Mouse (Mus musculus) liver, postnatal 0 days (tissue): ENCODE results near the gene Cdc42se1. TPM values are rescaled to one million over a fixed set of nuclear protein-coding genes. Genes with fewer than 3 reads are reported as not detected.

ENCODE experiments used
- ATAC-seq: fragments of 200-750 bp; cut with Nextera tagmentation; 2 replicates; pipeline ENCODE4 v1.8.0; 2017; ENCODE audit warnings: mild to moderate bottlenecking, moderate library complexity
- DNase-seq: peaks from one replicate; pipeline ENCODE4 v3.0.0-alpha.2; 2016
- H3K27ac ChIP-seq: fragments of 300-500 bp; sonication (generic); 2 replicates; pipeline ENCODE4 v1.5.1; 2014; ENCODE audit warnings: antibody characterized with exemption, moderate library complexity, mild to moderate bottlenecking, low read depth
- H3K27me3 ChIP-seq: fragments of 300-500 bp; sonication (generic); 2 replicates; pipeline ENCODE4 v1.6.1; 2014; ENCODE audit warnings: low read length, control low read depth, mixed read lengths; ENCODE audit not compliant: insufficient read depth
- H3K36me3 ChIP-seq: fragments of 300-500 bp; sonication (generic); replicated peaks from 2 replicates; pipeline ENCODE4 v1.6.1; 2014; ENCODE audit warnings: mild to moderate bottlenecking, control low read depth, low read length, moderate library complexity, mixed read lengths; ENCODE audit not compliant: insufficient read depth
- H3K4me1 ChIP-seq: fragments of 300-500 bp; sonication (generic); 2 replicates; pipeline ENCODE4 v1.6.1; 2014; ENCODE audit warnings: antibody characterized with exemption, mild to moderate bottlenecking, control low read depth; ENCODE audit not compliant: insufficient read depth
- H3K4me2 ChIP-seq: fragments of 300-500 bp; sonication (generic); 2 replicates; pipeline ENCODE4 v1.6.1; 2014; ENCODE audit warnings: low read depth, mild to moderate bottlenecking, low read length, moderate library complexity, mixed read lengths
- H3K4me3 ChIP-seq: fragments of 300-500 bp; sonication (generic); 2 replicates; pipeline ENCODE4 v1.5.1; 2014; ENCODE audit warnings: low read depth, low read length
- H3K9ac ChIP-seq: fragments of 300-500 bp; sonication (generic); replicated peaks from 2 replicates; pipeline ENCODE4 v1.6.1; 2014; ENCODE audit warnings: mild to moderate bottlenecking, moderate library complexity
- H3K9me3 ChIP-seq: fragments of 300-500 bp; sonication (generic); 2 replicates; pipeline ENCODE4 v1.6.1; 2016; ENCODE audit warnings: mild to moderate bottlenecking, control low read depth, low read length, mixed read lengths
- CTCF ChIP-seq: sonication (generic); IDR thresholded peaks from 2 replicates; pipeline ENCODE4 v1.5.1; 2016; ENCODE audit warnings: antibody characterized with exemption, low read depth
- EP300 ChIP-seq: IDR thresholded peaks from 2 replicates; pipeline ENCODE4 v1.6.1; 2016; ENCODE audit warnings: antibody characterized with exemption, low read depth, mild to moderate bottlenecking
- WGBS: fragments of 180-500 bp; shearing (Covaris S2); extraction: QIAGEN DNeasy Blood & Tissue Kit; methylation state at CpG from one replicate; pipeline ENCODE4 v1.1.7; 2014; ENCODE audit not compliant: insufficient replicate concordance; 5-methylcytosine and 5-hydroxymethylcytosine counted together
- polyA plus RNA-seq: library from polyadenylated mRNA; unstranded; fragments of >200 nt; fragmentation: Nextera tagmentation; extraction: Ambion mirVana; gene quantifications from 2 replicates; pipeline ENCODE4 v1.2.1, GENCODE M21; 2015

The Cdc42se1 gene
- polyA plus RNA-seq, 1 experiment from 2014 or later, result 31.7 TPM

DNA sequence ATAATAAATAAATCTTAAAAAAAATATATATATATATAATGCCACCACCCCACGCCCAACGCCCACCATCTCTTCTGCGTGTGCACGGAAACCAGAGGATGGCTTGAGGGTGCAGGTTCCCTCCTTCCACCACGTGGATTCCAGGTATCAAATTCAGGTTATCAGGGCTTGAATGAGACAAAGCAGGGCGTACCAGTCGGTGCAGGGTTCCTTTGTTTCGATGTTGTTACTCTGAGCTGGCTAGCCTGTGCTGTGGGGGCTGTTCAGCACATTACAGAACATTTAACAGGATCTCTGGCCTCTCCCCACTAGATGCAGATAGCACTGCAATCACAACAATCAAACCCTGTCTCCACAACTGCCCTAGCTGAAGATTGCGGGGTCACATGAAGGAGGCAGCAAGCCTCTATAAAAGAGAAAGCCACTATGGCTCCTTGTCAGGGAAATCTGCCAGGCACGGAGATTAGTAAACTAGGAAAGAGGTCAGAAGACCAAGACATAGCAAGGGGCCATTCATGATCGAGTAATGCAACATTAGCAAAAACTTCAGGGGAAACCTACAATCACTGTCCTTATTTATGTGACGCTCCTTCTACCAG, 42.3 kb downstream of the Cdc42se1 start:
- TF ChIP-seq CTCF, result no peak
- TF ChIP-seq EP300, result no peak
- H3K27me3 ChIP-seq, result no peaks in the 10 kb centered on the region
- ATAC-seq, result no peak
- H3K4me1 ChIP-seq, result peaks cover 11% of the 10 kb centered on the region
- WGBS, result 85% methylated on average over 12 of the region's 12 CpGs
- peaks cover 3% of the 10 kb centered on the region; the same call in 1 of the 2 replicates for H3K36me3 ChIP-seq
- no peak for DNase-seq
- no peak overlapping the region for H3K4me3 ChIP-seq
- H3K9ac ChIP-seq, result no peak overlapping the region
- no peak overlapping the region for H3K27ac ChIP-seq
- H3K9me3 ChIP-seq, result no peaks in the 10 kb centered on the region
- no peak overlapping the region for H3K4me2 ChIP-seq

DNA sequence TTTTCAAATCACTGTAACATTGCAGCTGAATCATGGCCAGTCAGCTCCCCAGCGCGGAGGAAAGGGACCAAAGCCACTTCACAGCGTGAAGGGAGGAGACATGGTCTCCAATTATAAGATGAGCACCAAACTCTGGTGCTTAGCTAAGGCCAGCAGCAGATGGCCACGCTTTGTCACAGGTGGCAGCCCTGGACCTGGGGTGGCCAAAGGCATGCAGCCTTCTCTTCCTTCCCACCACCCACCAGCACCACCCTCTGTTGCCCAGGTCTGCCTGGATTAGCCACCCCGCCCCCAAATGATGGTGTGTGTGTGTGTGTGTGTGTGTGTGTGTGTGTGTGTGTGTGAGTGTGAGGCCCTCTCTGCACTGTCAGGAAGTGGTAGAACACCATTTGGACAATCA, 44.9 kb downstream of the Cdc42se1 start:
- no peak overlapping the region for H3K27ac ChIP-seq
- no peak overlapping the region for H3K4me3 ChIP-seq
- no peak overlapping the region for H3K4me2 ChIP-seq
- ATAC-seq, result no peak
- peaks cover 16% of the 10 kb centered on the region for H3K4me1 ChIP-seq
- no peaks in the 10 kb centered on the region for H3K27me3 ChIP-seq
- H3K9ac ChIP-seq, result no peak overlapping the region
- no peaks in the 10 kb centered on the region for H3K36me3 ChIP-seq
- TF ChIP-seq CTCF (no peak), EP300 (no peak)
- no peaks in the 10 kb centered on the region for H3K9me3 ChIP-seq
- DNase-seq, result no peak
- 76% methylated on average over 5 of the region's 5 CpGs for WGBS

DNA sequence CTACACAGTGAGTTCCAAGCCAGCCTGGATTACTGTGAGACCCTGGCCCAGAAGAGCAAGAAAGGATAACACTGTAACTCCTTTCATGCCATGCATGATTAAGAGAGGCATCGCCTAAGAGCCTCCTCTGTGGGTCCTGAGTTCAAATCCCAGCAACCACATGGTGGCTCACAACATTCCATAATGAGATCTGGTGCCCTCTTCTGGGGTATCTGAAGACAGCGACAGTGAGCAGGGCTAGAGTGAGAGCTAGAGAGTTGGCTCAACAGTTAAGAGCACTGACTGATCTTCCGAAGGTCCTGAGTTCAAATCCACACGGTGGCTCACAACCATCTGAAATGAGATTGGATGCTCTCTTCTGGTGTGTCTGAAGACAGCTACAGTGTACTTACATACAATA, 45.9 kb downstream of the Cdc42se1 start:
- WGBS, result 86% methylated on average over 4 of the region's 4 CpGs
- Histone ChIP-seq H3K27me3 (no peaks in the 10 kb centered on the region), H3K4me1 (peaks cover 16% of the 10 kb centered on the region), H3K4me3 (no peak overlapping the region), H3K9ac (no peak overlapping the region), H3K36me3 (no peaks in the 10 kb centered on the region), H3K9me3 (no peaks in the 10 kb centered on the region), H3K27ac (no peak overlapping the region), H3K4me2 (no peak overlapping the region)
- ATAC-seq (no peak), DNase-seq (no peak)
- TF ChIP-seq CTCF (peak; percentile 34), EP300 (no peak)

DNA sequence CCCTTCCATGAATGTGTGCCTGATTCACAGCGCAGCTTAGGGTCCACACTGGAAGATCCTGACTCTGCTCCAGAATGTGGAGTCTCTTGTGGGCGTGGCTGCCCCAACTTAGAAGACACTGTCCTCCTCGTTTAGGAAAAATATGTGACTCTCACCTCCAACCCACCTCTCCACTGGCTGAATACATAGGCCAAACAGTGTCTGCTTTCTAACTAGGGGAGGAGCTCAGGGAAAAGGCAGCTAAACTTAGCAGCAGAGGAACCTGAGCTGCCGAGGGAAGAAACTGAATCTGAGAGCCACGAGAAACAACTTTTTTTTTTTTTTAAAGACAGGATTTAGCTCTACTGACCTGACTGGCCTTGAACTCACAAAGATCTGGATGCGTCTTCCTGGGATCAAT, 46.6 kb downstream of the Cdc42se1 start:
- no peaks in the 10 kb centered on the region for H3K27me3 ChIP-seq
- no peak overlapping the region for H3K27ac ChIP-seq
- H3K4me3 ChIP-seq, result no peak overlapping the region
- H3K9me3 ChIP-seq, result no peaks in the 10 kb centered on the region
- ATAC-seq, result no peak
- no peak overlapping the region for H3K4me2 ChIP-seq
- peaks cover 20% of the 10 kb centered on the region for H3K4me1 ChIP-seq
- DNase-seq, result no peak
- WGBS, result 53% methylated on average over 6 of the region's 6 CpGs
- H3K36me3 ChIP-seq, result no peaks in the 10 kb centered on the region
- no peak overlapping the region for H3K9ac ChIP-seq
- TF ChIP-seq EP300, result no peak
- no peak for TF ChIP-seq CTCF

DNA sequence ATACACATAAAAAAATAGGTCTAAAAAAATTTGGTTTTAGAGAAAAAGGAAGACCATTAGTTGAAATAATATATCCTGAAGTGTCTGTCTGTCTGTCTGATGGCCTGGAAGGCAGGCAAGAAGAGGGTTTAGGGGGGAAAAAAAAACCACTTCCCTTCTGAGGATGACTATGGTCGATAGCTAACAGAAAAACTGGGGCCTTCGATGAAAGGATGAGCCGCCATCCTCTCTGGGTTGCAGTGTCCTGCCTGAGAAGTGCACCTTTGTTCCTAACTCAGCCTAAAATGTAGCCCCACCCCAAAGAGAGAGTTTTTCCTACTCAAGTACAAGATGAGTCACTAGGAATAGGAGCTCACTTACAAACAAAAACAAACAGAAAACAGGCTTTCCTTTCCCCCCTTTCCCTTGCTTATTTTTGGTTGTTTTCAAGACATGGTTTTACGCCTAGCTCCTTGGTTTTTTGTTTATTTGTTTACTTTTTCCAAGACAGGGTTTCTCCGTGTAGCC, 47.9 kb downstream of the Cdc42se1 start:
- Histone ChIP-seq H3K36me3 (no peaks in the 10 kb centered on the region), H3K4me3 (no peak overlapping the region), H3K9ac (no peak overlapping the region), H3K4me1 (peaks cover 23% of the 10 kb centered on the region), H3K9me3 (no peaks in the 10 kb centered on the region), H3K27ac (peak overlapping the region; percentile 56), H3K27me3 (no peaks in the 10 kb centered on the region), H3K4me2 (no peak overlapping the region)
- TF ChIP-seq CTCF, result no peak
- no peak for TF ChIP-seq EP300
- ATAC-seq (no peak), DNase-seq (no peak)
- WGBS, result 58% methylated on average over 5 of the region's 5 CpGs

DNA sequence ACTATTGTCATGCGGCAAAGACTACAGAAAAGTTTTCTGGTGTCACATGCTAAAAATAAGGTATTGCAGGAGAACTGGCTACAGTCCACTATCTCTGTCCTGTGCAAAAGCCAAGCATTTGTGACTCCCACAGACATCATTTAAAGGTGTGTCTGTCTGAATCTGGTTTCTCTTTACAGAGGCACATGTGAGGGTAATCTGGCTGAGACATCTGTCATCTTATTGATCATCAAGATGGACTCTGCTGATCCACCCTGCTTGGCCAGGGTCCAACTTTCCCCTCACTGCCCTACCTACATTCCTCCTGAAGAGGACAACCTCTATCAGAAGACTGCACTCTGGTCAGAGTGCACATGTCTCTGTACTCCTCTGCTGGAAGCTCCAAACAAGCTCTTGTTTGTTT, 48.6 kb downstream of the Cdc42se1 start:
- H3K4me1 ChIP-seq, result peaks cover 23% of the 10 kb centered on the region
- no peak overlapping the region for H3K4me3 ChIP-seq
- peak; percentile 53 for ATAC-seq
- no peaks in the 10 kb centered on the region for H3K9me3 ChIP-seq
- no peaks in the 10 kb centered on the region for H3K27me3 ChIP-seq
- no peak overlapping the region for H3K4me2 ChIP-seq
- no peaks in the 10 kb centered on the region for H3K36me3 ChIP-seq
- H3K27ac ChIP-seq, result peak overlapping the region; percentile 77
- WGBS, result 53% methylated on average over 1 of the region's 1 CpGs
- no peak overlapping the region for H3K9ac ChIP-seq
- TF ChIP-seq CTCF (no peak), EP300 (no peak)
- DNase-seq, result peak; percentile 79

DNA sequence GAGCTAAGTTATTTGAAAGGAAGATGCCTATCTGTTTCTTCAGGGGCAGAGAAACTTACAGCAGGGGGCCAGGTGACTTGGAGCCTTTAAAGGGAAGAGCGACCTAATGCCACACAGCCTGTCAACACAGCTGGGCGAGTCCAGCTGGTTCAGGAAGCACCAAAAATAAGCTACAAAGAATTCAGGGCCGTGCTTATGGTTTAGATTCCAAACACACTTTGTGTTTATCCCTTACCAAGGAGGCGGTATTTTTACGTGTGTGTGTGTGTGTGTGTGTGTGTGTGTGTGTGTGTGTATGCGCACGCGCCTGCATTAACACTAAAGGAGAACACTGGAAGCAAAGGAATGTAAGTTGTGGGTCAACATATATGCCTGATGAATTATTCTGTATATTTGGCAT, 52.2 kb downstream of the Cdc42se1 start:
- Histone ChIP-seq H3K36me3 (0 out of 2 replicates have a peak, but pooled peaks cover 2% of the 10 kb centered on the region), H3K9ac (peak overlapping the region; percentile 86), H3K4me1 (peaks cover 37% of the 10 kb centered on the region), H3K27ac (peak overlapping the region; percentile 98), H3K9me3 (no peaks in the 10 kb centered on the region), H3K27me3 (no peaks in the 10 kb centered on the region), H3K4me2 (peak overlapping the region; percentile 83), H3K4me3 (peak overlapping the region; percentile 74)
- ATAC-seq (no peak), DNase-seq (peak; percentile 41)
- TF ChIP-seq EP300, result no peak
- TF ChIP-seq CTCF, result no peak
- WGBS, result 13% methylated on average over 8 of the region's 8 CpGs
